Mouse (Mus musculus): ENCODE data around the gene Akap7. TPM values are rescaled to one million over a fixed set of nuclear protein-coding genes. Genes with fewer than 3 reads are reported as not detected.

Gene Akap7
- polyA plus RNA-seq, 1 experiment from 2014 or later = 23.1 TPM

DNA sequence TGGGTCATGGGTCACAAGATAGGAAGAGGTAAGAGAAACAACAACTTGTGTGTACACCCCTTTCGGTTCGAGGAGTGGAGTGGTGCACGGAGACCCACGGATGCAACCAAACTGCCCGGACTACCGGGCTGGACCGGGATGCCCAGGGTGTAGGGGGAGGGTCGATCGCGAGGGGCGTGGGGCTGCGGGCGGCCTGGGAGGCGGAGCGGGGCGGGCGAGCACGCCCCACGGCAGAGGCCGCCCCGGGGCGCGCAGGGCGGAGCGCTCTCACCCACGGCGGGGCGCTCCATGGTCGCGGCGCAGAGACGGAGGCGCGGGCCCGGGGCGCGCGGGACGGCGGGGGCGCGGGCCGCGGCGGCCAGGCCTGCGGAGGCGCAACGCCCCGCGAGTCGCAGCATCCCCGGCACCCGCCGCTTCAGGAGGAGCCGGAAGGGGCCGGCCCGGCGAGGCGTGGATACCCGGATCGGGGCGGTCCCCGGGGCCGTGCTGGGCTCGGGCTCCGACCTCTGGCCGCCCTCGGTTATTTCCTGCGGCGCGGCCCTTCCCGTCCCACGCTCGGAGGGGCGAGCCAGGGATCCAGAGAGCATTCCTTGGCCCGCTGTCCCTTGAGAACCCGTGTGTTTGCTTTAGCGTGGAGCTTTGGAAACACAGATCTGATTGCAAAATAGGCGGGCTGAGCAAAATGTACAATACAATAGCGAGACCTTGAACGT lies 10.9 kb downstream of the Akap7 start:
- Histone ChIP-seq H3K4me1 (replicated peaks; ENCODE audit: control insufficient read depth, insufficient read depth) (0 out of 2 replicates have a peak, but pooled peaks cover 3% of the 10 kb centered on the region), H3K4me3 (ENCODE audit: low read depth, low read length) (peak overlapping the region; percentile 61), H3K9me3 (ENCODE audit: control insufficient read depth, low read length) (no peaks in the 10 kb centered on the region), H3K9ac (ENCODE audit: low read length) (peak overlapping the region; percentile 84), H3K4me2 (replicated peaks; ENCODE audit: low read depth) (peak overlapping the region; percentile 69), H3K27ac (replicated peaks) (peak overlapping the region; percentile 97), H3K36me3 (ENCODE audit: control insufficient read depth, insufficient read depth, low read length) (no peaks in the 10 kb centered on the region), H3K27me3 (ENCODE audit: control insufficient read depth, insufficient read depth, low read length) (no peaks in the 10 kb centered on the region)
- DNase-seq (ENCODE audit: low spot score) = peak; percentile 90
- under 1% methylated on average over 62 of the region's 81 CpGs for WGBS
- peak; percentile 98 for ATAC-seq (ENCODE audit: low FRiP score, low TSS enrichment)
- TF ChIP-seq CTCF (IDR thresholded peaks at IDR 0.05; ENCODE audit: low read depth) = peak; percentile 29; the same call in 1 of the 2 replicates
- TF ChIP-seq EP300 (optimal IDR thresholded peaks at IDR 0.05) = no peak

DNA sequence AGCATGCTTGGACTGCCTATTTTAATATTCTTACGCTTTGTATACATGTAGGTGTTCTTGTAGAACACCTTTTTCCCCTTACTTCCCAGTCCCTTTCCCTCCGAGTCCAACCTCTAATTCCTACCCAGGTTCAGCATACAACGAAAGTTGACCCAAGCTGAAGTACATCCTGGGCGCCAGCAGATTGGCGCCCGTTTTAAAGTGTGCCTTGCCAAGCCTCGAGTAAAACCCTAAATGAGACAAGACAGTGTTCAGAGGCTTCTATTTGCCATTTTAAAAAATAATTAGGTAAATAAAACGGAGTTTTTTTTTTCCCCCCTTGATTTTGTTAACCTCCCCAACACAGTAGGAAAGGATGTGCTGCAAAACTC lies 11.4 kb downstream of the Akap7 start:
- ATAC-seq (ENCODE audit: low FRiP score, low TSS enrichment) = no peak
- 35% methylated on average over 8 of the region's 8 CpGs for WGBS
- DNase-seq (ENCODE audit: low spot score) = no peak

GRCm38 (mm10) chr10:25295836-25296235 lies 11.8 kb downstream of the Akap7 start:
- Histone ChIP-seq H3K27me3 (ENCODE audit: control insufficient read depth, insufficient read depth, low read length) (no peaks in the 10 kb centered on the region), H3K27ac (replicated peaks) (no peak overlapping the region), H3K36me3 (ENCODE audit: control insufficient read depth, insufficient read depth, low read length) (no peaks in the 10 kb centered on the region), H3K4me2 (replicated peaks; ENCODE audit: low read depth) (no peak overlapping the region), H3K9ac (ENCODE audit: low read length) (no peak overlapping the region), H3K4me1 (replicated peaks; ENCODE audit: control insufficient read depth, insufficient read depth) (0 out of 2 replicates have a peak, but pooled peaks cover 3% of the 10 kb centered on the region), H3K9me3 (ENCODE audit: control insufficient read depth, low read length) (no peaks in the 10 kb centered on the region), H3K4me3 (ENCODE audit: low read depth, low read length) (no peak overlapping the region)
- ATAC-seq (ENCODE audit: low FRiP score, low TSS enrichment) (no peak), DNase-seq (ENCODE audit: low spot score) (no peak)
- 78% methylated on average over 9 of the region's 9 CpGs for WGBS
- no peak for TF ChIP-seq EP300 (optimal IDR thresholded peaks at IDR 0.05)
- TF ChIP-seq CTCF (IDR thresholded peaks at IDR 0.05; ENCODE audit: low read depth) = no peak

More for the DNA sequence above, 11.4 kb downstream of the Akap7 start:
- Histone ChIP-seq H3K27me3 (ENCODE audit: control insufficient read depth, insufficient read depth, low read length) (no peaks in the 10 kb centered on the region), H3K36me3 (ENCODE audit: control insufficient read depth, insufficient read depth, low read length) (no peaks in the 10 kb centered on the region), H3K27ac (replicated peaks) (peak overlapping the region; percentile 97), H3K4me1 (replicated peaks; ENCODE audit: control insufficient read depth, insufficient read depth) (0 out of 2 replicates have a peak, but pooled peaks cover 3% of the 10 kb centered on the region), H3K4me2 (replicated peaks; ENCODE audit: low read depth) (peak overlapping the region; percentile 69), H3K9me3 (ENCODE audit: control insufficient read depth, low read length) (no peaks in the 10 kb centered on the region), H3K9ac (ENCODE audit: low read length) (peak overlapping the region; percentile 84), H3K4me3 (ENCODE audit: low read depth, low read length) (peak overlapping the region; percentile 61)
- TF ChIP-seq CTCF (IDR thresholded peaks at IDR 0.05; ENCODE audit: low read depth) = no peak
- TF ChIP-seq EP300 (optimal IDR thresholded peaks at IDR 0.05) = no peak

DNA sequence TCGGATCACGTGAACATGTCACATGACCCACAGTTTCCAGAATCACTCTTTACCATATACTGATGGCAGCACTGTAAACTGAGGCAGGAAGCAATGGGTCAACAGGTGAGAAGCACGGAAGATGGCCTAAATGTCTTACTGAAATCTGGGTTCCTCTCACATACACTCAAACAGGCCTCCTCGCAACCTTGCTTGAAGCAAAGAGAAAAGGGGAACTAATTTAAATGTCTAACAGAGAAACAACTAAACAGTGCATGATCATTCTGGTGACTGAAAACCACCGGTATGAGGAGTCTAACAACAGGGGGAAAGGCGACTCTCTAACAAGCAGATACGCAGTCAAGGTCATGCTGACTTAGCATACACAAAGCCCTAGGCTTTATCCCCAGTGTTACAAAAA lies 12.7 kb downstream of the Akap7 start:
- DNase-seq (ENCODE audit: low spot score) (no peak), ATAC-seq (ENCODE audit: low FRiP score, low TSS enrichment) (no peak)
- Histone ChIP-seq H3K4me3 (ENCODE audit: low read depth, low read length) (no peak overlapping the region), H3K4me1 (replicated peaks; ENCODE audit: control insufficient read depth, insufficient read depth) (0 out of 2 replicates have a peak, but pooled peaks cover 3% of the 10 kb centered on the region), H3K4me2 (replicated peaks; ENCODE audit: low read depth) (no peak overlapping the region), H3K9me3 (ENCODE audit: control insufficient read depth, low read length) (no peaks in the 10 kb centered on the region), H3K36me3 (ENCODE audit: control insufficient read depth, insufficient read depth, low read length) (no peaks in the 10 kb centered on the region), H3K27me3 (ENCODE audit: control insufficient read depth, insufficient read depth, low read length) (no peaks in the 10 kb centered on the region), H3K27ac (replicated peaks) (no peak overlapping the region), H3K9ac (ENCODE audit: low read length) (no peak overlapping the region)
- 73% methylated on average over 7 of the region's 7 CpGs for WGBS
- TF ChIP-seq CTCF (IDR thresholded peaks at IDR 0.05; ENCODE audit: low read depth) (no peak), EP300 (optimal IDR thresholded peaks at IDR 0.05) (no peak)

- no peak for ATAC-seq (ENCODE audit: low FRiP score, low TSS enrichment)
- 85% methylated on average over 3 of the region's 3 CpGs for WGBS
- Histone ChIP-seq H3K4me2 (replicated peaks; ENCODE audit: low read depth) (no peak overlapping the region), H3K9me3 (ENCODE audit: control insufficient read depth, low read length) (no peaks in the 10 kb centered on the region), H3K27me3 (ENCODE audit: control insufficient read depth, insufficient read depth, low read length) (no peaks in the 10 kb centered on the region), H3K36me3 (ENCODE audit: control insufficient read depth, insufficient read depth, low read length) (no peaks in the 10 kb centered on the region), H3K4me1 (replicated peaks; ENCODE audit: control insufficient read depth, insufficient read depth) (0 out of 2 replicates have a peak, but pooled peaks cover 3% of the 10 kb centered on the region), H3K4me3 (ENCODE audit: low read depth, low read length) (no peak overlapping the region), H3K9ac (ENCODE audit: low read length) (no peak overlapping the region), H3K27ac (replicated peaks) (no peak overlapping the region)
- no peak for DNase-seq (ENCODE audit: low spot score)
- no peak for TF ChIP-seq CTCF (IDR thresholded peaks at IDR 0.05; ENCODE audit: low read depth)
- no peak for TF ChIP-seq EP300 (optimal IDR thresholded peaks at IDR 0.05)
Observed at GRCm38 (mm10) chr10:25293796-25294195, 13.9 kb downstream of the Akap7 start.

DNA sequence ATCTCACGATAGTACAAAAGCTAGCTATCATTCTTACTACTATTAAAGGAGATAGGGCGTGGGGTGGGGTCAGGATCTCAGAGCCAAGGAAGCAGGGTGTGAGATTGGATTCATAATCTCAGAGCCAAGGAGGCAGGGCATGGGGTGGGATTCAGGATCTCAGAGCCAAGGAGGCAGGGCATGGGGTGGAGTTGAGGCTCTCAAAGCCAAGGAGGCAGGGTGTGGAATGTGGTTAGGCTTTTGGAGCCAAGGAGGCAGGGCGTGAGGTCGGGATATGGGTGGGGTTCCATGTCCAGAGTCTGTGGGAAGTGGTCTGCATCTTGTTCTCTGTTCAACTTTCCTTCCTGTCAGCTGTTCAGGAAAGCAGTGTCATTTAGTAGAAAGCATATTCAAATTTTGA lies 16.6 kb downstream of the Akap7 start:
- TF ChIP-seq EP300 (optimal IDR thresholded peaks at IDR 0.05) (no peak), CTCF (IDR thresholded peaks at IDR 0.05; ENCODE audit: low read depth) (no peak)
- Histone ChIP-seq H3K27me3 (ENCODE audit: control insufficient read depth, insufficient read depth, low read length) (no peaks in the 10 kb centered on the region), H3K4me3 (ENCODE audit: low read depth, low read length) (no peak overlapping the region), H3K9me3 (ENCODE audit: control insufficient read depth, low read length) (no peaks in the 10 kb centered on the region), H3K4me2 (replicated peaks; ENCODE audit: low read depth) (no peak overlapping the region), H3K27ac (replicated peaks) (no peak overlapping the region), H3K36me3 (ENCODE audit: control insufficient read depth, insufficient read depth, low read length) (no peaks in the 10 kb centered on the region), H3K4me1 (replicated peaks; ENCODE audit: control insufficient read depth, insufficient read depth) (no peaks in the 10 kb centered on the region), H3K9ac (ENCODE audit: low read length) (no peak overlapping the region)
- 31% methylated on average over 4 of the region's 4 CpGs for WGBS
- ATAC-seq (ENCODE audit: low FRiP score, low TSS enrichment) = peak; percentile 77
- DNase-seq (ENCODE audit: low spot score) = no peak

Measured in stomach, postnatal 0 days (tissue).